Comparison of ENCODE assay signal across 25 mouse cellular contexts in genomic region chr6:89572921-89573636, GRCm38 (mm10). TPM values are rescaled to one million over a fixed set of nuclear protein-coding genes. Genes with fewer than 3 reads are reported as not detected.
DNase-seq lines count a peak whose midpoint lies in the region; ATAC-seq and TF ChIP-seq lines count a peak whose summit lies in the region.
"Had no signal": no experiment of that assay in that cellular context is flagged by ENCODE, and none has a peak within 500 bp of the region (broad histone marks: within the 10 kb centered on the region; RNA-seq: fewer than 3 reads in every experiment).

No protein-coding gene starts in this region.

- no peak overlapping the region for H3K4me2 ChIP-seq in forebrain, embryonic 11.5 days (ENCODE audit: low read depth, low read length, severe bottlenecking)
- no peak overlapping the region for H3K4me2 ChIP-seq in forebrain, embryonic 15.5 days (replicated peaks)
- no peak overlapping the region for H3K4me2 ChIP-seq in midbrain, postnatal 0 days (ENCODE audit: low read depth, low read length, poor library complexity, severe bottlenecking)
- H3K4me2 ChIP-seq in midbrain, embryonic 13.5 days (replicated peaks) = no peak overlapping the region
- H3K4me2 ChIP-seq: embryonic facial prominence, embryonic 15.5 days; forebrain, embryonic 13.5 days; heart, embryonic 11.5 days; heart, embryonic 15.5 days; hindbrain, embryonic 13.5 days had no signal

- H3K27me3 ChIP-seq in forebrain, embryonic 11.5 days (ENCODE audit: control insufficient read depth, insufficient read depth, low read length) = no peaks in the 10 kb centered on the region
- no peaks in the 10 kb centered on the region for H3K27me3 ChIP-seq in forebrain, embryonic 15.5 days
- no peaks in the 10 kb centered on the region for H3K27me3 ChIP-seq in midbrain, embryonic 10.5 days (ENCODE audit: low read depth, poor library complexity, severe bottlenecking)
- H3K27me3 ChIP-seq in midbrain, postnatal 0 days (ENCODE audit: insufficient read depth, low read length) = no peaks in the 10 kb centered on the region
- no peaks in the 10 kb centered on the region for H3K27me3 ChIP-seq in midbrain, embryonic 13.5 days
- no peaks in the 10 kb centered on the region for H3K27me3 ChIP-seq in embryonic facial prominence, embryonic 10.5 days (replicated peaks; ENCODE audit: low read depth, poor library complexity, severe bottlenecking)
- H3K27me3 ChIP-seq: CH12.LX; embryonic facial prominence, embryonic 15.5 days; forebrain, embryonic 13.5 days; heart, embryonic 15.5 days; hindbrain, embryonic 13.5 days; Patski had no signal

- no peaks in the 10 kb centered on the region for H3K36me3 ChIP-seq in forebrain, embryonic 11.5 days (ENCODE audit: control insufficient read depth, insufficient read depth, low read length)
- 0 out of 2 replicates have a peak, but pooled peaks cover 3% of the 10 kb centered on the region for H3K36me3 ChIP-seq in forebrain, embryonic 15.5 days
- H3K36me3 ChIP-seq in midbrain, embryonic 10.5 days = peaks cover 4% of the 10 kb centered on the region; the same call in 1 of the 2 replicates
- peaks cover 19% of the 10 kb centered on the region for H3K36me3 ChIP-seq in midbrain, postnatal 0 days (ENCODE audit: insufficient read depth, low read length)
- peaks cover 11% of the 10 kb centered on the region for H3K36me3 ChIP-seq in midbrain, embryonic 13.5 days
- H3K36me3 ChIP-seq in embryonic facial prominence, embryonic 10.5 days (replicated peaks) = no peaks in the 10 kb centered on the region
- H3K36me3 ChIP-seq: heart, embryonic 15.5 days had no signal

- H3K9ac ChIP-seq in forebrain, embryonic 11.5 days (ENCODE audit: low read length) = no peak overlapping the region
- no peak overlapping the region for H3K9ac ChIP-seq in forebrain, embryonic 15.5 days (replicated peaks)
- H3K9ac ChIP-seq in midbrain, postnatal 0 days (replicated peaks; ENCODE audit: low read length, poor library complexity, severe bottlenecking) = no peak overlapping the region
- H3K9ac ChIP-seq in midbrain, embryonic 13.5 days (replicated peaks) = no peak overlapping the region
- H3K9ac ChIP-seq: embryonic facial prominence, embryonic 15.5 days; forebrain, embryonic 13.5 days; heart, embryonic 15.5 days; hindbrain, embryonic 13.5 days had no signal

- H3K27ac ChIP-seq in forebrain, embryonic 11.5 days (ENCODE audit: low read depth, low read length) = no peak overlapping the region
- no peak overlapping the region for H3K27ac ChIP-seq in forebrain, embryonic 15.5 days (replicated peaks)
- peak overlapping the region; percentile 88 for H3K27ac ChIP-seq in midbrain, embryonic 10.5 days (replicated peaks)
- no peak overlapping the region for H3K27ac ChIP-seq in midbrain, postnatal 0 days (ENCODE audit: low read depth, low read length)
- peak overlapping the region; percentile 10; the same call in 1 of the 2 replicates for H3K27ac ChIP-seq in midbrain, embryonic 13.5 days
- H3K27ac ChIP-seq in embryonic facial prominence, embryonic 10.5 days (replicated peaks) = no peak overlapping the region
- H3K27ac ChIP-seq: embryonic facial prominence, embryonic 15.5 days; forebrain, embryonic 13.5 days; heart, embryonic 15.5 days; hindbrain, embryonic 13.5 days; hindbrain, postnatal 0 days had no signal

- ATAC-seq in forebrain, embryonic 11.5 days (replicated peaks; ENCODE audit: low FRiP score) = peak; percentile 56; the same call in 1 of the 2 replicates
- ATAC-seq in forebrain, embryonic 15.5 days (replicated peaks) = no peak
- no peak for ATAC-seq in midbrain, postnatal 0 days (ENCODE audit: low FRiP score)
- ATAC-seq in midbrain, embryonic 13.5 days = peak; percentile 88
- ATAC-seq: activated CD4-positive, CD25-positive, alpha-beta regulatory T cell, adult 4 months; forebrain, embryonic 13.5 days; hindbrain, postnatal 0 days; Patski had no signal

- no peaks in the 10 kb centered on the region for H3K9me3 ChIP-seq in forebrain, embryonic 11.5 days (ENCODE audit: control insufficient read depth, low read length)
- H3K9me3 ChIP-seq in forebrain, embryonic 15.5 days = no peaks in the 10 kb centered on the region
- no peaks in the 10 kb centered on the region for H3K9me3 ChIP-seq in midbrain, embryonic 10.5 days (replicated peaks)
- H3K9me3 ChIP-seq in midbrain, postnatal 0 days (ENCODE audit: low read length) = no peaks in the 10 kb centered on the region
- H3K9me3 ChIP-seq in midbrain, embryonic 13.5 days = no peaks in the 10 kb centered on the region
- no peaks in the 10 kb centered on the region for H3K9me3 ChIP-seq in embryonic facial prominence, embryonic 10.5 days
- H3K9me3 ChIP-seq: embryonic facial prominence, embryonic 15.5 days; forebrain, embryonic 13.5 days; heart, embryonic 15.5 days; hindbrain, embryonic 13.5 days had no signal

- no peak overlapping the region for H3K4me3 ChIP-seq in forebrain, embryonic 11.5 days (ENCODE audit: low read depth, low read length)
- H3K4me3 ChIP-seq in forebrain, embryonic 15.5 days = no peak overlapping the region
- H3K4me3 ChIP-seq in midbrain, embryonic 10.5 days = 0 out of 2 replicates have a peak overlapping the region, but pooled peaks have one; percentile 6
- H3K4me3 ChIP-seq in midbrain, postnatal 0 days (ENCODE audit: low read depth, low read length) = no peak overlapping the region
- H3K4me3 ChIP-seq in midbrain, embryonic 13.5 days (replicated peaks) = no peak overlapping the region
- no peak overlapping the region for H3K4me3 ChIP-seq in embryonic facial prominence, embryonic 10.5 days
- H3K4me3 ChIP-seq: embryonic facial prominence, embryonic 15.5 days; erythroblast, embryonic 14.5 days; forebrain, embryonic 13.5 days; heart, embryonic 15.5 days; hindbrain, embryonic 13.5 days had no signal

- no peak for TF ChIP-seq CTCF in midbrain, postnatal 0 days (IDR thresholded peaks at IDR 0.05)

- no peak for DNase-seq in forebrain, embryonic 11.5 days (ENCODE audit: low spot score)
- peak; percentile 54 for DNase-seq in midbrain, embryonic 10.5 days (ENCODE audit: low spot score)
- DNase-seq in midbrain, postnatal 0 days (ENCODE audit: low spot score) = no peak
- DNase-seq in embryo, embryonic 10.5 days (ENCODE audit: low spot score) = peak; percentile 35
- no peak for DNase-seq in layer of hippocampus, postnatal 25 days (ENCODE audit: extremely low spot score in 1 of 2, low spot score in 1 of 2)
- DNase-seq in embryonic facial prominence, embryonic 10.5 days (ENCODE audit: low spot score) = no peak
- DNase-seq: adrenal gland, postnatal 14 days; cerebellum, adult 2 months; cerebellum, postnatal 10 days; gastrocnemius, postnatal 36 days; heart, adult 18-20 months; heart, postnatal 14 days; kidney, adult 11 months had no signal

- H3K4me1 ChIP-seq in forebrain, embryonic 11.5 days (replicated peaks; ENCODE audit: control insufficient read depth, insufficient read depth, low read length) = 0 out of 2 replicates have a peak, but pooled peaks cover 4% of the 10 kb centered on the region
- no peaks in the 10 kb centered on the region for H3K4me1 ChIP-seq in forebrain, embryonic 15.5 days
- H3K4me1 ChIP-seq in midbrain, embryonic 10.5 days = peaks cover 35% of the 10 kb centered on the region
- H3K4me1 ChIP-seq in midbrain, postnatal 0 days (ENCODE audit: insufficient read depth, low read length) = no peaks in the 10 kb centered on the region
- peaks cover 21% of the 10 kb centered on the region for H3K4me1 ChIP-seq in midbrain, embryonic 13.5 days (replicated peaks)
- H3K4me1 ChIP-seq in embryonic facial prominence, embryonic 10.5 days = peaks cover 6% of the 10 kb centered on the region; the same call in 1 of the 2 replicates
- H3K4me1 ChIP-seq: embryonic facial prominence, embryonic 15.5 days; forebrain, embryonic 13.5 days had no signal

RNA-seq across cellular contexts. Expression of gene Chchd6, which starts 22.4 kb away (rescaled TPM):
- 93.7 and 98.9 TPM in 2 replicates for polyA plus RNA-seq in forebrain, embryonic 11.5 days (2014; fragmentation: Nextera tagmentation; extraction: Ambion mirVana)
- polyA plus RNA-seq in forebrain, embryonic 15.5 days (2015; fragmentation: Nextera tagmentation; extraction: Ambion mirVana) = 145 and 146 TPM in 2 replicates
- polyA plus RNA-seq in midbrain, embryonic 10.5 days (2016; fragmentation: Nextera tagmentation; extraction: Ambion mirVana) = 91.4 and 106 TPM in 2 replicates
- total RNA-seq in midbrain, postnatal 0 days (2014; rRNA removed) = 168 and 192 TPM in 2 replicates
- polyA plus RNA-seq in midbrain, postnatal 0 days (2015; fragmentation: Nextera tagmentation; extraction: Ambion mirVana) = 182 and 217 TPM in 2 replicates
- 121 and 126 TPM in 2 replicates for polyA plus RNA-seq in midbrain, embryonic 13.5 days (2015; fragmentation: Nextera tagmentation; extraction: Ambion mirVana)
- total RNA-seq in layer of hippocampus, postnatal 25 days (2021) = 10 to 100 TPM; 62.4 to 74.8 TPM
- 66.8 and 74.1 TPM in 2 replicates for polyA plus RNA-seq in embryonic facial prominence, embryonic 10.5 days (2016; fragmentation: Nextera tagmentation; extraction: Ambion mirVana)

Comparison
In these comparisons a context has a peak if more than half of its experiments do, and no peak if none do; other contexts are left out.
1. ATAC-seq: peak in forebrain, embryonic 11.5 days (single experiment) and midbrain, embryonic 13.5 days (single experiment); none in forebrain, embryonic 15.5 days (single experiment) and midbrain, postnatal 0 days (single experiment).
2. DNase-seq: peak in midbrain, embryonic 10.5 days (single experiment) and embryo, embryonic 10.5 days (single experiment); none in forebrain, embryonic 11.5 days (single experiment), midbrain, postnatal 0 days (single experiment), layer of hippocampus, postnatal 25 days (0 of 2) and embryonic facial prominence, embryonic 10.5 days (single experiment).
3. H3K27ac ChIP-seq: peak in midbrain, embryonic 10.5 days (single experiment) and midbrain, embryonic 13.5 days (single experiment); none in forebrain, embryonic 11.5 days (single experiment), forebrain, embryonic 15.5 days (single experiment), midbrain, postnatal 0 days (single experiment) and embryonic facial prominence, embryonic 10.5 days (single experiment).